Mouse (Mus musculus) limb, embryonic 14.5 days (tissue): Measurements from ENCODE around the gene Rhbdf1. TPM values are rescaled to one million over a fixed set of nuclear protein-coding genes. Genes with fewer than 3 reads are reported as not detected.

ENCODE experiments used
- ATAC-seq: fragments of 200-750 bp; cut with Nextera tagmentation; 2 replicates; pipeline ENCODE4 v1.8.0; 2017; ENCODE audit warnings: low read depth, moderate number of reproducible peaks, moderate TSS enrichment; ENCODE audit not compliant: low FRiP score
- DNase-seq: peaks from one replicate; pipeline ENCODE4 v3.0.0-alpha.2; 2015; ENCODE audit warnings: low spot score
- H3K27ac ChIP-seq: fragments of 300-500 bp; sonication (generic); replicated peaks from 2 replicates; pipeline ENCODE4 v1.5.1; 2014; ENCODE audit warnings: low read depth, mild to moderate bottlenecking, low read length, moderate library complexity, mixed read lengths
- H3K27me3 ChIP-seq: fragments of 300-500 bp; sonication (generic); 2 replicates; pipeline ENCODE4 v1.6.1; 2014; ENCODE audit warnings: low read length, mixed read lengths; ENCODE audit not compliant: control insufficient read depth, insufficient read depth
- H3K36me3 ChIP-seq: fragments of 300-500 bp; sonication (generic); 2 replicates; pipeline ENCODE4 v1.6.1; 2014; ENCODE audit warnings: mild to moderate bottlenecking, low read length, moderate library complexity, mixed read lengths; ENCODE audit not compliant: control insufficient read depth, insufficient read depth
- H3K4me1 ChIP-seq: fragments of 300-500 bp; sonication (generic); 2 replicates; pipeline ENCODE4 v1.6.1; 2014; ENCODE audit warnings: antibody characterized with exemption, low read length, mixed read lengths; ENCODE audit not compliant: control insufficient read depth, insufficient read depth
- H3K4me2 ChIP-seq: fragments of 300-500 bp; sonication (generic); replicated peaks from 2 replicates; pipeline ENCODE4 v1.6.1; 2014; ENCODE audit warnings: low read depth, mild to moderate bottlenecking, low read length, moderate library complexity; ENCODE audit not compliant: severe bottlenecking
- H3K4me3 ChIP-seq: fragments of 300-500 bp; sonication (generic); replicated peaks from 2 replicates; pipeline ENCODE4 v1.5.1; 2014; ENCODE audit warnings: low read length
- H3K9ac ChIP-seq: fragments of 300-500 bp; sonication (generic); 2 replicates; pipeline ENCODE4 v1.6.1; 2014; ENCODE audit warnings: mild to moderate bottlenecking, low read depth, low read length, moderate library complexity; ENCODE audit not compliant: severe bottlenecking
- H3K9me3 ChIP-seq: fragments of 300-500 bp; sonication (generic); 2 replicates; pipeline ENCODE4 v1.6.1; 2016; ENCODE audit warnings: low read length; ENCODE audit not compliant: control insufficient read depth
- POLR2A ChIP-seq: fragments of 200-500 bp; IDR thresholded peaks from 2 replicates; pipeline ENCODE4 v1.8.0; 2012; ENCODE audit warnings: inconsistent platforms, mild to moderate bottlenecking, moderate library complexity, borderline replicate concordance; ENCODE audit not compliant: insufficient read depth, insufficient read length; ENCODE audit errors: extremely low read depth
- WGBS: fragments of 180-500 bp; shearing (Covaris S2); extraction: QIAGEN DNeasy Blood & Tissue Kit; methylation state at CpG from one replicate; pipeline ENCODE4 v1.1.7; 2014; 5-methylcytosine and 5-hydroxymethylcytosine counted together
- polyA plus RNA-seq, 2 experiments: library from polyadenylated mRNA; depleted of rRNA in 1 of 2; stranded (reverse) in 1 of 2; unstranded in 1 of 2; fragments of >200 nt; fragmentation: Nextera tagmentation in 1 of 2; extraction: Ambion mirVana in 1 of 2; gene quantifications; 2 replicates each; pipeline versions ENCODE4 v1.2.1 to v1.2.3; 2012 to 2014

The Rhbdf1 gene
- polyA plus RNA-seq, 2 experiments, result 61.5 to 136 TPM

GRCm38 (mm10) chr11:32228292-32228845, 6.3 kb upstream of the Rhbdf1 start:
- no peak for ATAC-seq
- DNase-seq, result no peak
- Histone ChIP-seq H3K27ac (no peak overlapping the region), H3K9me3 (no peaks in the 10 kb centered on the region), H3K4me1 (peaks cover 31% of the 10 kb centered on the region), H3K4me2 (no peak overlapping the region), H3K4me3 (no peak overlapping the region), H3K9ac (no peak overlapping the region), H3K27me3 (no peaks in the 10 kb centered on the region), H3K36me3 (peaks cover 43% of the 10 kb centered on the region)
- no peak for TF ChIP-seq POLR2A
- 92% methylated on average over 3 of the region's 3 CpGs for WGBS

DNA sequence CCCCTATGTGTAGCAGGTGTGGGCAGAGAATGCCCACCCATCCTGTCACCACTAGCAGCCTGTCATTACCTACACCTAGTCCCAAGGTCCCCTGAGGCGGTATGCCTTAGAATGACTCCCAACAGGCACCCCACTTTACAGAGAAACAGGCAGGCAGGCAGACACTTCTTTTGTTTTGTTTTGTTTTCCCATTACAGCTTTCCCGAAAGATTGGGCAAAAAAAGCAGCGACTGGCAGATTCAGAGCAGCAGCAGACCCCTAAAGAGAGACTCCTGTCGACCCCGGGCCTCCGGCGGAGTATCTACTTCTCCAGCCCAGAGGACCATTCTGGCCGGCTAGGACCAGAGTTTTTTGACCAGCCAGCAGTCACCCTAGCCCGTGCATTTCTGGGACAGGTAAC, 5.5 kb upstream of the Rhbdf1 start:
- Histone ChIP-seq H3K4me1 (peaks cover 37% of the 10 kb centered on the region), H3K4me3 (no peak overlapping the region), H3K27me3 (no peaks in the 10 kb centered on the region), H3K36me3 (peaks cover 35% of the 10 kb centered on the region), H3K9me3 (no peaks in the 10 kb centered on the region), H3K9ac (peak overlapping the region; percentile 81; the same call in 1 of the 2 replicates), H3K4me2 (peak overlapping the region; percentile 87; the same call in 1 of the 2 replicates), H3K27ac (no peak overlapping the region)
- ATAC-seq, result no peak
- WGBS, result 91% methylated on average over 9 of the region's 9 CpGs
- no peak for DNase-seq
- TF ChIP-seq POLR2A, result no peak

DNA sequence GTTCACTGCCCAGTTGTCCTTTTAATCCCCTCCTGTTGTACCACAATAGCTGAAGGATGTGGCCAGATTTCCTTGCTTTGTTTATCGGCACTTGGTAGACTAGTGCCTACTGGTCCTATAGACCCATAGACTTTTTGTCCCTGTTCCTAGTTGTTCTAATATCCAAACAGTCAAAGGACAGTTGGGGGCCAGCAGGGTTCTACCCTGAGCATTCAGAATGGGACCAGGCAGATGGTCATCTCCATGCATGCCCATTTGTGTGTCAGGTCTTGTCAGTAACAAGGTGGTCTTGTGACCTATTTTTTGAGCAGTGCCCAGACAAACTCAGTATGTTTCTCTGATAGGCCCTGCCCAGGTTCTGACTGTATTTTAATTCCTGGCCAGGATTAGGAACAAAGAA, 4.9 kb upstream of the Rhbdf1 start:
- no peak for TF ChIP-seq POLR2A
- WGBS, result 56% methylated on average over 1 of the region's 1 CpGs
- Histone ChIP-seq H3K4me3 (peak overlapping the region; percentile 68), H3K4me1 (peaks cover 40% of the 10 kb centered on the region), H3K9ac (peak overlapping the region; percentile 81), H3K27ac (peak overlapping the region; percentile 88; the same call in 1 of the 2 replicates), H3K27me3 (no peaks in the 10 kb centered on the region), H3K9me3 (no peaks in the 10 kb centered on the region), H3K36me3 (peaks cover 30% of the 10 kb centered on the region), H3K4me2 (peak overlapping the region; percentile 87)
- no peak for DNase-seq
- no peak for ATAC-seq

GRCm38 (mm10) chr11:32226124-32226871, 4.2 kb upstream of the Rhbdf1 start, which contains the start of gene Mpg:
TSS of gene Mpg (plus strand) at chr11:32226505.
- H3K27me3 ChIP-seq, result no peaks in the 10 kb centered on the region
- no peaks in the 10 kb centered on the region for H3K9me3 ChIP-seq
- H3K9ac ChIP-seq, result peak within 1 kb of the TSS; percentile 81
- peak within 1 kb of the TSS; percentile 88 for H3K27ac ChIP-seq
- 3% methylated on average over 44 of the region's 47 CpGs for WGBS
- DNase-seq, result peak; percentile 86
- H3K4me3 ChIP-seq, result peak within 1 kb of the TSS; percentile 68
- peaks cover 40% of the 10 kb centered on the region for H3K4me1 ChIP-seq
- peaks cover 23% of the 10 kb centered on the region for H3K36me3 ChIP-seq
- peak; percentile 79 for ATAC-seq
- peak within 1 kb of the TSS; percentile 87 for H3K4me2 ChIP-seq
- peak; percentile 96 for TF ChIP-seq POLR2A

- no peak for TF ChIP-seq POLR2A
- Histone ChIP-seq H3K4me1 (peaks cover 45% of the 10 kb centered on the region), H3K27me3 (no peaks in the 10 kb centered on the region), H3K27ac (peak overlapping the region; percentile 88), H3K4me3 (no peak overlapping the region), H3K9me3 (no peaks in the 10 kb centered on the region), H3K4me2 (0 out of 2 replicates have a peak overlapping the region, but pooled peaks have one; percentile 10), H3K9ac (no peak overlapping the region), H3K36me3 (peaks cover 18% of the 10 kb centered on the region)
- no peak for ATAC-seq
- DNase-seq, result peak; percentile 40
- 43% methylated on average over 7 of the region's 7 CpGs for WGBS
Observed at GRCm38 (mm10) chr11:32225222-32226104, 3.4 kb upstream of the Rhbdf1 start.
